Mouse (Mus musculus) heart, adult 8-10 months (tissue): ENCODE results near the gene Cygb. TPM values are rescaled to one million over a fixed set of nuclear protein-coding genes. Genes with fewer than 3 reads are reported as not detected.
"Not testable (repeated sequence)": the region's sequence is repeated elsewhere in the genome, so short reads cannot be mapped to it uniquely, and the experiment has no call there.

Source experiments
- DNase-seq: peaks from one replicate; pipeline ENCODE4 v3.0.0; 2022; ENCODE audit warnings: low spot score
- total RNA-seq, 4 experiments: library from RNA; stranded (reverse); gene quantifications; 2 replicates each; pipeline ENCODE4 v1.2.4; 2022

Cygb gene
- total RNA-seq, 4 experiments from 2014 or later, result 40.6 to 64.1 (median 43.0) TPM

- no peak for DNase-seq
Measured at GRCm38 (mm10) chr11:116674616-116675379, 20.7 kb upstream of the Cygb start.

GRCm38 (mm10) chr11:116673410-116673809 lies 19.3 kb upstream of the Cygb start:
- DNase-seq, result no peak

- no peak for DNase-seq
Measured at GRCm38 (mm10) chr11:116672595-116672994, 18.5 kb upstream of the Cygb start.

- DNase-seq, result no peak
Measured at GRCm38 (mm10) chr11:116671845-116672434, 17.8 kb upstream of the Cygb start.

- DNase-seq, result peak; percentile 99
Measured at GRCm38 (mm10) chr11:116671112-116671844, 17.2 kb upstream of the Cygb start.

GRCm38 (mm10) chr11:116670386-116670785 lies 16.3 kb upstream of the Cygb start:
- DNase-seq, result no peak

- no peak for DNase-seq
Measured at GRCm38 (mm10) chr11:116669787-116670365, 15.8 kb upstream of the Cygb start.

- DNase-seq, result no peak
Measured at GRCm38 (mm10) chr11:116669316-116669715, 15.2 kb upstream of the Cygb start.

- DNase-seq, result no peak
Measured at GRCm38 (mm10) chr11:116668839-116669238, 14.7 kb upstream of the Cygb start.

GRCm38 (mm10) chr11:116668381-116668825 lies 14.3 kb upstream of the Cygb start:
- no peak for DNase-seq

- DNase-seq, result no peak
Measured at GRCm38 (mm10) chr11:116667930-116668329, 13.8 kb upstream of the Cygb start.

GRCm38 (mm10) chr11:116667012-116667411 lies 12.9 kb upstream of the Cygb start:
- DNase-seq, result not testable (repeated sequence)

- DNase-seq, result no peak
Measured at GRCm38 (mm10) chr11:116666566-116666965, 12.5 kb upstream of the Cygb start.

- DNase-seq, result no peak
Measured at GRCm38 (mm10) chr11:116665289-116665688, 11.2 kb upstream of the Cygb start.

- no peak for DNase-seq
Measured at GRCm38 (mm10) chr11:116661948-116662377, 7.8 kb upstream of the Cygb start.

GRCm38 (mm10) chr11:116661291-116661947 lies 7.3 kb upstream of the Cygb start:
- no peak for DNase-seq

GRCm38 (mm10) chr11:116660181-116660580 lies 6.1 kb upstream of the Cygb start:
- DNase-seq, result no peak

- DNase-seq, result no peak
Measured at GRCm38 (mm10) chr11:116659027-116659621, 5.0 kb upstream of the Cygb start.

- no peak for DNase-seq
Measured at GRCm38 (mm10) chr11:116658238-116658637, 4.1 kb upstream of the Cygb start.

GRCm38 (mm10) chr11:116657311-116658223 lies 3.5 kb upstream of the Cygb start:
- DNase-seq, result peak; percentile 96
